Mouse (Mus musculus): Measurements from ENCODE around the gene Tnik.
A peak's percentile ranks its signal among the peaks of the same experiment; 100 is the strongest.

Tnik gene

GRCm38 (mm10) chr3:28643252-28643947 lies 380.4 kb downstream of the Tnik start:
- DNase-seq = no peak

DNA sequence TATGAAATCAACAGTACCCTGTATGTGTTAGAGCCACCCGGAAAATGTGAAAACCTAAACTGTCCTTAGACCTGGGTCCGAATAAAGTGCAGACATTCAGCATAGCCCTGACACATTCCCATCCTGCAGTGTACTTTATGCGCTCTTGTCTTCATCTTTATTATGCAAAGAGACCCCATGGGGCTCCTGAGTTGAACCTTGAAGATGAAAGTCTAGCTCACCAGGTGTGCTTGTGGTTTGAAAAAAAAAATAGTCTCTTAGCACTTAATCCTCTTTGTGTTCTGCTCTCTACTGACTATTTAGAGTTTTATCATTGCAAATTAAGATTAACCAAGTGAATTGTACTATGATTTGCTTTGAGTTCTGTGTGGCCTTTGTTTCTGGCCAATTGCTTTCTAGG lies 389.6 kb downstream of the Tnik start:
- no peak for DNase-seq

DNA sequence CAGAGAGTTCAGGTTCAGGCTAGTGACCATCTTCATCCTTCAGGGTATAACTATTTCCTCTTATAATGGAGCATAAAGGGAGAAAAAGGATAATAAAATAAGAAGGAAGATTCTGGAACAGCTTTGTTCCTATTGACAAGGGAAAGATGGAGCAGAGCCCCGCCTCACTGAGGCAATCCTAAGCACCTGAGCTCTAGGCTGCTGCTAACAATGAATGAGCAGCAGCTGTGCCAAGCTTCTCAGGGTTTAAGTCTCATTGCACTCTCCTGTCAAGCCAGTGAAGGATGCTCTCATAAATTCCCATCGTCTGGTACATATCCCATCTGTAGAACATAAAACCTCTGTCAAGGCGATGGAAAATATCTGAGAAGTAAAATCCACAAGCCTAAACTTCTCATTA lies 390.0 kb downstream of the Tnik start:
- no peak for DNase-seq

DNA sequence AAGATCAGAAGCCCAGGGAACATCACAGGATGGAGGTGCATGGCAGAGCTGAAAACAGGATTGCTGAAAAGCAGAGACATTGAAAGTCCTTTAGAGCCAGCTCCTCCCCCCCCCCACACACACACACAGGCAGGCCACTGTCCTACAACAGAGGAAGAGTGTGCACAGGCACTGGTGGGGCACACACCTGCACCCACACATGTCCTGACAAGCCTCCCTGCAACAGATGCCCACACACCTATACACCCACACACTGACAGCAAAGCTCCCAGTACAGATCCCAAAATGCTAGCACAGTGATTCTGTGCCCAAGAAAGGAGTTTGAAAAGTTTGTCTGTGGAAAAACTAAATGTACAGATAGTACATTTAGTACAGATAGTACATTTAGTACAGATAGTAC lies 391.7 kb downstream of the Tnik start:
- no peak for DNase-seq

DNA sequence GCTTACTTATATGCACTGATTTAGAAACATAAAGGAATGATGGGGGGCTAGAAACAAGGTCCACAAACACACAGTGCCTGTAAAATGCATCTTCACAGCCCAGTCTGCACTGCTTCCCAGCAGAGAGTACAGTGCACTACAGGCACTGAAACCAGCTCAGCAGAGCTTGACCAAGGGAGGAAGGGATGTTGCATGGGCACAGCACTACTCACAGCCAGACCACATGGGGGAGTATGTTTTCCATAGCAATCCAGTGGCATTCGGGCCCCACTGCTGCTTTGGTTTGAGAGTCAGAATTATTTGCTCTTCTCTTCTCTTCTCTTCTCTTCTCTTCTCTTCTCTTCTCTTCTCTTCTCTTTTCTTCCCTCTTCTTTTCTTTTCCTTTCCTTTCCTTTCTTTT lies 395.3 kb downstream of the Tnik start:
- DNase-seq = peak; percentile 1

GRCm38 (mm10) chr3:28680851-28681250 lies 417.8 kb downstream of the Tnik start:
- DNase-seq = no peak

DNA sequence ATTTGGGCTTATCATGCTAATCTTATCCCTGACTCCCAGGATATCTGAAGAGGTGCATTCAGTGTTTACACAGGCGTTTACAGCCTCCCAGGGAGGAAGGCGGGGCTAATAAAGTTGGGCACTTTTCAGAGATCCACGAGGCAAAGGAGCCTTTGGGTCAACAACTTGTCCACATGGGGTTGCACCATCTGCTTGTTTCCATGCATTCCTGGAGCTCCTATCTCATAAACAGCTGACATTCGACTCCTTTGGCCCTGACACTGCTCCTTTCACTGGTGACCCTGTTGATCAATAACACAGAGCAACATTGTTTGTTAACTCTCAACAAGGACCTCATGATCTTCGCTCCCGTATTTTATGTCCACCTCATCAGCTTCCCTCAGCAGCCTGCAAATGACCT lies 418.9 kb downstream of the Tnik start:
- DNase-seq = no peak

- no peak for DNase-seq
Observed at GRCm38 (mm10) chr3:28682411-28682810, 419.4 kb downstream of the Tnik start.

DNA sequence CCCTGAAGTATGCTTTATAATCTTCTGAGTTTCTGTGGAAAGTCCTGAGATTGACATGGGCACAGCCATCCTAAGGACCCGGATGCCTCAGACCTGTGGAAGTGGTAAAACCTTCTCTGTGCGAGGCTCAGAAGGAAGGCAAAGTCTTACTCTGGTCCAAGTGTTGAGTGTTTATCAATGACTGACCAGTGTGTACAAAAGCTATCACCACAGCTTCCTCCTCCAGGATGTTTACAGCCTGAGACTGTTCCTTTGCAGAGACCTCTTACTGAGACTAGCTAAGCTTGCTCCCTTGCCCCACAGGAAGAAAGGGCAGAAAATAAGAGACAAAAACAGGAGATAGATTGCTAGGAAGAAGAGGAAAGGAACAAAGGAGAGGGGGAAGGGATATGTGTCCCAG lies 422.5 kb downstream of the Tnik start:
- no peak for DNase-seq

DNA sequence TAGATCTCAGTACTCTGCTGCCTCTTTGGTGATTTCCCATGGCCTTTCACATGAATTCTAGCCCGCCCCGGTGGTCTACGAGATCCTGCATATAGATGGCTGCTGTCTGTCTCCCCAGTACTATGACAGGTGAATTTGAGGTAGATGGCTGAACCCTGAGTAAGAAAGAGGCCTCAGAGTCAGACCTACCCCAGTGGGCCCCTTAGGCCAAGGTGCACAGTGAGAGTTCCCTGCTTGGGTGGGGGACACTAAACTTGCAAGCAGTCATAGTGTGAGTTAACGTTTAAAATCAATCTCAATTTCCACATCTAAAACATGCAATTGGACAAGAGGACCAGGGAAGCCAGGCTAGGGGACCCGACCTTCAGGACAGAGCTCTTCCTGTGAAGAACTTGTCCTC lies 431.8 kb downstream of the Tnik start:
- DNase-seq = no peak

- DNase-seq = no peak
Observed at GRCm38 (mm10) chr3:28695608-28696007, 432.6 kb downstream of the Tnik start.

- DNase-seq = no peak
Observed at GRCm38 (mm10) chr3:28696162-28696561, 433.1 kb downstream of the Tnik start.

- no peak for DNase-seq
Observed at GRCm38 (mm10) chr3:28697797-28698196, 434.8 kb downstream of the Tnik start, which contains the start of gene Slc2a2. Gene Slc2a2 (plus strand): TSS chr3:28697903.

- no peak for DNase-seq
Observed at GRCm38 (mm10) chr3:28699601-28700000, 436.6 kb downstream of the Tnik start.

GRCm38 (mm10) chr3:28705522-28706137 lies 442.6 kb downstream of the Tnik start:
- no peak for DNase-seq

GRCm38 (mm10) chr3:28706736-28707135 lies 443.7 kb downstream of the Tnik start:
- no peak for DNase-seq

DNA sequence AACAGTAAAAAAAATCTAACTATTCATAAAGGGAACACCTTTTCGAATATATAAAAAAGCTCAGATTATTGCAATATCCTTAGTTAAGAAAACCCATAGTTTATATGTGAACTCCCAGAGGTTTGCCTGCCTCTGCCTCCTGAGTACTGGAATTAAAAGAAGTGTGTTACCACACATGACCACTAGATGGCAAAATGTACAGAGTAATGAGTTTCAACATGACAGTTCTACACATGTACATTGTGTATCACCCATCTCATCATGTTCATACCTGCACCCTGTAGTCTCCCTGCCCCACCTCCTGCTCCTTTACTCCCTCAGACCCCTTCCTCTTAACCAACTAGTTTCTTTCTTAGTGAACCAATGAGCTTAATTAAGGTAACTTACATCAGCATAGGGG lies 446.7 kb downstream of the Tnik start:
- DNase-seq = no peak

- no peak for DNase-seq
Observed at GRCm38 (mm10) chr3:28713913-28714698, 451.1 kb downstream of the Tnik start.

DNA sequence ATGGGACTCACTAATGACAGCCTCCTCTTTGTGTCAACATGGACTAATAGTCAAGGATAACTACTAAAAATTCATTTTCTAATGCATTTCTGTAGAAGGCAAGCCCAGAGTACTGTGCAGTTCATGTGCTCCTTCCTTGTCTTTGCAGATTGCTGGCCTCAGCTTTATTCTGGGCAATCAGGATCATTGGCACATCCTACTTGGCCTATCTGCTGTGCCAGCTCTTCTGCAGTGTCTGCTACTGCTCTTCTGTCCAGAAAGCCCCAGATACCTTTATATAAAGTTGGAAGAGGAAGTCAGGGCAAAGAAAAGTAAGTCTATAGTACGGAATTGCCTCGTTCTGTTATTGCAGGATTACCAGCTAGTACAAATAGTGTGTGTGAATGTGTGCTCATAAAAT lies 455.5 kb downstream of the Tnik start:
- DNase-seq = no peak

- no peak for DNase-seq
Observed at GRCm38 (mm10) chr3:28721218-28721617, 458.2 kb downstream of the Tnik start.

GRCm38 (mm10) chr3:28721838-28722237 lies 458.8 kb downstream of the Tnik start:
- peak; percentile 20 for DNase-seq

DNA sequence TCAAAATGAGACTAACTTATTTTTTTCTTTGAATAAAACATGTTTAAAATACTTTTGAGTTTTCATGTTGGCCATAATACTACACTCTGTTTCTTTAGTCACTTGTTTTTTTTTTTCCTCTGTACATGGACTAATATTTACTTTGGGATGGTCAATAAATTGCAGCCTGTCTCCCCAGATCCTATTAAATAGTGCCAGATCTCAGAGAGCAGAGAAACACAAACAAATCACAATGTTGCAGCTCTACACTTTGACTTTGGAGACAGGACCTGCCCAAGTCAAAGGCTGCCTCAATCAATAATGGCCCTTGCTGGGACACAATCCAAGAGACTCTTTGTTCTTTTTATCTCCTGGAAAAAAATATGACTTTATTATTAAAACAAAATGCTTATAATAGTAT lies 459.5 kb downstream of the Tnik start:
- DNase-seq = no peak

GRCm38 (mm10) chr3:28723534-28723933 lies 460.5 kb downstream of the Tnik start:
- no peak for DNase-seq

DNA sequence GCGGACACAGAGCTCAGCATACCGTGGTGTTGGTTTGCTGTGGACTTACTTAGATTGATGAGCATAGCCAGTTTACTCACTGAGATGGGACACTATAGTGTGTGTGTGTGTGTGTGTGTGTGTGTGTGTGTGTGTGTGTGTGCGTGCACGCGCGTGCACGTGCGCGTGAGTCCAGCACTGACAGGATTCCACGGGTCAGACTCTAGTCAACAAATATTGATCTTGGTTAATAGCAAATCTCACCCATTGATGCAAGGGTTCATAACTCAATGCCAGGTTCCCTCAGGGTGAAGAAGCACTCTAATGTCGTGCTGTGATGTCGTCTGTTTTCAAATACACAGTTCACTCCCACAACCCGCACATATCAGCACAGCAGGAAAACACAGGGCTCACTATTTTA lies 462.2 kb downstream of the Tnik start:
- DNase-seq = no peak

Data from lung, postnatal 14 days (tissue).